Mouse (Mus musculus): Measurements from ENCODE around the gene Ift81. TPM values are rescaled to one million over a fixed set of nuclear protein-coding genes. Genes with fewer than 3 reads are reported as not detected.

Ift81 gene
- total RNA-seq, 2 experiments from 2014 or later = 39.5 to 40.1 TPM

DNA sequence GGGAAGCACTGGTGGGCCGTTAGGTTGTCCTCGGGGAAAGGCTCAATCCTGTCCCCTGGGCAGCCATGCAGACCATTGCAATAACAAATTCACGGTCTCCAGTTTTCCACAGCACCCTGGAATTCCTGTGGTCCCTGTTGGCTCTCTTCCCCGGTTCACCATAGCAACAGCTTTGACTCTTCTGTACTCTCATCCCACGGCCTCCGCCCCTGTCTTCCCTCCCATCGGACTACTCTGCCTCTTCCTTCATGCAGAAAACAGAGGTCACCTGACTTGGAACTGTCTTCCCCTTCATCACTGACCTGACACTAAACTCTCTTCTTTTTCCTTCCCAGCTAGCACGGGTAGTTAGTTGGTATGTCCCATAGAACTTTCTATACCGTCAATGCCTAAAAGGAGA lies 22.0 kb upstream of the Ift81 start:
- intact Hi-C loops (cut with DNase I) = no loop called here
- DNase-seq (ENCODE audit: low spot score in 2 of 2) = peak in 1 of 2 experiments; percentile 56

DNA sequence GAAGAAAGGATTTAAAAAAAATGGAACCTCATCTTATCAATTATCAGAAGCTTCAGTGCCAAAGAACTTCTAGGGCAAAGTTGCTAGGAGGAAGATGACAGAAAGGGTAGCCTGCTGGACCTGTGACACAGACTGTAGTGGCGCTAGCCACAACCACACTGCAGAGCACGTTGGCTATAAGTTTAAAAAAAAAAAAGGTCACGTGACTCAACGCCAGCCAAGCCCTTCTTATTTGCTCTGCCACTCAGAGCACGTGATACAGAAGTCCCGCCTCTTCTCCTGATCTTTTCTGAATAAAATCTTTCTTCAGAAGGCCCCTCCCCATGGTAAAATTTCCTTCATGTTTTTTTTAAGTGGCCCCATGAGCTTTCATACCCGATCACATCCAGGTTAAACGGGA lies 20.9 kb upstream of the Ift81 start:
- DNase-seq (ENCODE audit: low spot score in 2 of 2) = no peak
- intact Hi-C loops (cut with DNase I) = no loop called here

DNA sequence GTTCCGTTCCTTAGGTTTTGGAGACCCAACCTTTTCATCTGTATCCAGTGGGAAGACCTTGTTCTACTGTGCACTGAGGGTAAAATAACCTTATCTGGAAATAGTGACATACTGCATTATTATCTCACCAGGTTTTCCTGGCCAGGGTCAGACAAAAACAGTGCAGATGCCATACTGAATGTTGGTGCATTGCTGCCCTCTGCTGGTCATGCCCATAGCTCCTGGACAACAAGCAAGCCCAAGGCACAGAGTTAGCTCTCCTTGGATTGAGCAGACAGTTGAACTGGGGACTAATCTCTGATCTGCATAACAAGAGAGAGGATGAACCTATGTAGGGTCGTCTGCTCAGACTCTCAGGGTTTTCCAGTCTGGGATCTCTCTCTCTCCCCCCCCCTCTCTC lies 12.9 kb upstream of the Ift81 start:
- peak; percentile 86 to 93 for DNase-seq (ENCODE audit: low spot score in 2 of 2)
- intact Hi-C loops (cut with DNase I) = loop anchor here (1.0 to 5.0 kb wide), 4 partner anchors 80 to 226 kb away; no protein-coding TSS in a partner anchor

DNA sequence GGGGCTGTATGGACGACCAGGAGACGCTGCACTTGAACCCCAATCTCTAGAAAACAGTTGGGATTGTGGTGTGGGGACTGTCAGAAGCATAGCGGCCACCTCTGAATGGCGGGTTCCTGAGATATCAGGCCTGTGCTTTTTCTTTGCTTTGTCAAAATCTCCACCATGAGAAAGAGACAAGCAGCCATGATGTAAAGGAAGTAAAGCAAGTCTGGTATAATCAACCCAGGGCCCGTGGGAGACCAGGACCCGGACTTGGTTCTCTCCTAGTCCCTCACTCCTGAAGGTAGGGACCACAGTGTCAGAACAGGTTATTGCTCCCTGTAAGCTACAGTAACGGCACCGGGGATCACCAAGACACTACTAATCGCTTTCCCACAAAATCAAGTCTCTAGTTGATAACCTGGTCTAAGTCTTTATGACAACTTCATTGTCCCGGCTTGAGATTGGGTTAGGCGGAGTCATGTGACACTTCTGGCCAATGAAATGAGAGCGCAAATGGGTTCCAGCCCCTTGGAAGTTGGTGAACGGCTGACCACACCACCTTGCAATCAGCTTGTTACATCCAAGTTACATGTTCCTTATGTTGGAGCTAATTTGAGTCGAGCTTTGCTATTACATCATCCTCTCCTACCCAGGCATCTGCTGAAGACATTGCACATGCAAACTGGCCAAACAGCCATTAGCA lies 11.4 kb upstream of the Ift81 start:
- intact Hi-C loops (cut with DNase I) = loop anchor here (2.0 to 5.0 kb wide), 3 partner anchors 78 to 203 kb away; no protein-coding TSS in a partner anchor
- DNase-seq (ENCODE audit: low spot score in 2 of 2) = peak in 1 of 2 experiments; percentile 58

DNA sequence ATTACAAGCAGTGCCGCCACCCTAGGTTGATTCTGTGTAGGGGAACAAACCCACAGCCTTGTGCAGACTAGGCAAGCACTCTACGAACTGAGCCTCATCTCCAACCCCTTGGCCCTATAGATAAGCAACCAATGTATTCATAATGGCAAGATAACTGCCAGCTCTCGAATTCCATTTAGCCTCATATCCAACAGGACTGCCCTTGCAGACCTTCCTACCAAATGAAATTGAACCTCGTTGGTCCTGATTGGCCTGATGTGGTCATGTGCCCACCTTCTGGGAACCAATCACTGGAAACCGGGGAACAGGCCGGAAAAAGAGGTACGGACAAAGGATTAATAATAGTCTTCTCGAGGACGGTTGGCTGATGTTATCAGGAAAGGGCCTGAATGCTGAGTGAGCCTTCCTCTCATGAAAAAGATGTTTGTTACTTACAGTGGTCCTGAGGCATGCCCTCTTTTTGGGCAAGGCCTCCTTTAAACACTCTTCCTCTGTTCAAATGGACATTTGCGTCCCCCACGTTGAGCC lies 10.7 kb upstream of the Ift81 start:
- intact Hi-C loops (cut with DNase I) = loop anchor here (5.0 kb wide), 2 partner anchors 78 to 143 kb away; no protein-coding TSS in a partner anchor
- DNase-seq (ENCODE audit: low spot score in 2 of 2) = no peak

DNA sequence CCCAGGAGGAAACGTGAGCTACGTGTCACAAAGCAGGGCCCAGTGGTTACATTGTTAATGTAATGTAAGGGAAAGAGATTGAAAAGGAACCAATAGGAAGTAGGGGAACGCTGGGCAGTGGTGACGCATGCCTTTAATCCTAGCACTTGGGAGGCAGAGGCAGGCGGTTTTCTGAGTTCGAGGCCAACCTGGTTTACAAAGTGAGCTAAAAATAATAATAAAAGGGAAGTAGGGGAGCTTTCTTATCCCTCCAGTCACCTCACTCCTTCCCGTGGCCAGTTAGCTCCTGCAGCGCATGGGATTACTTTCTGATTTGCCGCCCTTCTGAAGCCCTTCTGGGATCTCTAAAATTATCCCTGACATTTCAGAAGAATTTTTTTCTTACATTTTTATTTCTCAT lies 9.5 kb upstream of the Ift81 start:
- intact Hi-C loops (cut with DNase I) = no loop called here
- no peak for DNase-seq (ENCODE audit: low spot score in 2 of 2)

DNA sequence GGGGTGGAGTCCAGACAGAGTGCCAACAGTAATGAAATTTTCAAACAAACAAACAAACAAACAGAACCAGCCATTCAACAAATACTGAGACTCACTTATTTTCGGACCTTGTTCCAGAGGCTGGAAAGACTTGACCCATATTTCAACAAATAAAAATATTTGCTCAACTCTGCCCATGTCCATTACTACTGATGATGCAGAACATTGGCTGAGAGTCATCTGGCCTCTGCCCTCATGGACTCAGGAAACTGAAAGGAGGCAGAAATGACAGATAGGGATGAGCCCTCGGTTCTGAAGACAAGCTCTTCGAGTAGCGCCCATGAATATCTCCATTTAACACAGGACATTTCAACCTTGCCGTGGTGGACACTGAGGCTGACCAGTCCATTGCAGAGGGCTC lies 8.2 kb upstream of the Ift81 start:
- DNase-seq (ENCODE audit: low spot score in 2 of 2) = no peak
- intact Hi-C loops (cut with DNase I) = no loop called here

DNA sequence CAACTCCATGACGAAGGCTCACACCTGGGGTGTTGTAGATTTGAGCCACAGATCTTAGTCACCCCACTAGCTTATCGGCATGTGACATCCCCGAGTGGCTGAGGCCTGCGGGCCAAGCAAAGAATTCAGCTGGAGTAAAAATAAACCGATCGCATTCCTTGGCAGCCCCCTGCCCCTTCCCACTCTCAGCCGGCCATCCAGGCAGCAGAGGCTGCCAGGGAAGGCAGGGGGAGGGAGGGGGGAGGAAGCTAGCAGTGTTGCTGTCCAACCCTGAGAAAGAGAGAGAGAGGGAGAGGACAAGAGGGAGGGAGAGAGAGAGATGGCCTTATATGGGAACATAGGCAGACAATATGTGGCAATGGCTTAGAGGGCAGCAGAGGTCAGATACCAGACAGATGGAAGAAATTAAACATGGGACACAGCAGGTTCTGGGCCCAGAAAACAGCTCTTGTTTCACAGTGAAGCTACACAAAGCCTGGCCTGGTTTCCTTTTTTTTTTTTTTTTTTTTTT lies 7.1 kb upstream of the Ift81 start:
- intact Hi-C loops (cut with DNase I) = loop anchor here (2.0 kb wide), 1 partner anchor 37 kb away; no protein-coding TSS in a partner anchor
- DNase-seq (ENCODE audit: low spot score in 2 of 2) = peak in 1 of 2 experiments; percentile 51

DNA sequence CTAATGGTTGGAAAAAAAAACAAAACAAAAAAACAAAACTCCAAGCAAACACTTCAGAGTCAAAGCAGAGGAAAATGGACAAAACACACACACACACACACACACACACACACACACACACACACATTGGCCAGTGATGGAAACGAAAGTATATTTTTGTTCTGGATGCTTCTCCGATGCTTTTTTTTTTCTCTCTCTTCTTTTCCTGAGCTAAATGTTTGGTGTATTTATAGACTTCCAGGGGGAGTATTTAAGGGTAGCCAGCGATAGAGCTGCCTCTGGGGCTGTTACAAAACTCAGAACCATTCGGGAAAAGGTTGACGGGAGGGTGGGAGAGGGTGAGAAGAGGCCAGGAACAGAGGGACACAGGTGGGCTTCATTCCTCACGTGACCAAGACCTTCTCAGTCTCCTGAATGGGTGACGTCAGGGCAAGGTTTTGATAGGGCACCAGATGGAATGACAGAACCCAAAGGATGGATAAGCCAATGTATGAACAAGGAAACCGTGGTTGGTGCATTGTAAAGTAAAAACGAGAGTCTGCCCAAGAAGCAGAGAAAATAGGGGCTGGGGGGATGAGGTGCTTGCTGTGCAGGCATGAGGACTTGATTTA lies 5.5 kb upstream of the Ift81 start:
- peak in 1 of 2 experiments; percentile 72 for DNase-seq (ENCODE audit: low spot score in 2 of 2)
- intact Hi-C loops (cut with DNase I) = loop anchor here (2.0 kb wide), 1 partner anchor 35 kb away; no protein-coding TSS in a partner anchor

DNA sequence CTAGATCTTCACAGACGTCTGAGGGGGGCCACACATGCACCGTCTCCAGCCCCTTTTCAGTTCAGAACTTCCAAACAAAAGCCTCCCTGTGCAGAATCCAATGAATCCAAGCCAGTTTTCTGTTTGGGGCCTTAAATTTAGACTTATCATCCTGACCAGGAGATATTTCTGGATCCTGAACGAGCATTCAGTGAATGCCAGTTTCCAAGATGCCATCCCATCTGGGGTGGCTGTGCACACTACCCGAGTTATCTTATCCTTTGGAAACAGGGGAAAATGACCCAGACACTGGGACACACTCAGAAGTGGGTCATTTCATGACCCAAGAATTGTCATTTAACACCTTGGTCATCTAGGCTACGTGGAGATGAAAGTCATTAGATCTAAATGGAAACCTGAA lies 3.4 kb upstream of the Ift81 start:
- intact Hi-C loops (cut with DNase I) = no loop called here
- DNase-seq (ENCODE audit: low spot score in 2 of 2) = peak in 1 of 2 experiments; percentile 78

DNA sequence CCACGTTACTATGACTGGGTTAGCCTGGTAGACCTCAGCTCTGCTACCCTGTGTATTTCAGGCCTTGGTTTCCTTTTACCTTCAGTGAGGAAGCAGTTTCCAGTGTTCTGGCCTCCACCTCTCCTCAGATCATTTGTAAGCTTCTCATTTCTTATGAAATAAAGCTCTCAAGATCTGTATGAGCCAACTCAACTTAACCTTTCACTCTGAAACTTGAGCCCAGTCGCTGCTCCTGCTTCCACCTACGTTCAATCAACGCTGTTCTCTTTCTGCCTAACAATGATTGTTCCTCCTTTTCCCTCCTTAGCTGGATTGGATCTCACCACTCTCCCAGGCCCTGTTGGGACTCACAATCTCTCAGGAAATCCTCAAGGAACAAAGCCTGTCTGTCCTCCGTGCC lies 2.7 kb downstream of the Ift81 start:
- DNase-seq (ENCODE audit: low spot score in 2 of 2) = no peak
- intact Hi-C loops (cut with DNase I) = loop anchor here (5.0 kb wide), 1 partner anchor 64 kb away; no protein-coding TSS in a partner anchor

DNA sequence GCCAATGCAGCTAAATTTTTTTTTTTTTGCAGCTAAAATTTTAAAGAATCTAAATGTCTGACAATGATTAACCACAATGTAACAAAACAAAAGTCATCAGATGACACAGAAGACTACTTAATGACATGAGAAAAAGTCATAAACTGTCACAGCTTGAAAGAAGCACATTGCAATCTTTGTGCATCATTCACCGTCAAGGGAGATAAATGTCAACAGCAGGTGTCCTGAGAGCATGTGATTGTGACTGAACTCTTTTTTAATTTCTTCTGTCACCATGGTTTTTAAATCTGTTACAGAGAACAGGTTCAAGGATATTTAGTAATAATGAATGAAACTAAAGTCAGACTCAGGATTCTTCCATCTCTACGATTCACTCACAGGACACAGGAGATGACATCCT lies 9.4 kb downstream of the Ift81 start:
- DNase-seq (ENCODE audit: low spot score in 2 of 2) = no peak
- intact Hi-C loops (cut with DNase I) = no loop called here

DNA sequence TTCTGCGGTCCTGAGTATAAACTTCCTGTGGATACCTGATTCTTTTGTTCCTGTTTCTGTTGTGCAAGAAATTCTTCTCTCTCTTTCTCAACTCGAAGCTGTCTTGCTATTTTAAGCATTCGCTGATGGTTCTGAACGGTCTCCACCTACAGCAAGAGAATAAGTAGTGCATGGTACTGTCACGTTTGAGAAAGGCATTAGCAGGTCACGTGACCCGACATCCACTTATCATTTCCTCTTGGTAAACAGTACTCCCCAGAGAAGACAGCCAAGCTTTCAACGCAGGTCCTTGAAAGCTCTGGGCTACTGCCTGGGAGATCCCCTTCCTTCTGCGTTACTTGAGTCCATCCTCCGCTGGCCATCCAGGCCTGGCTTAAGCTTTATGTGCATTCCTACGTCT lies 12.1 kb downstream of the Ift81 start:
- DNase-seq (ENCODE audit: low spot score in 2 of 2) = no peak
- intact Hi-C loops (cut with DNase I) = no loop called here

DNA sequence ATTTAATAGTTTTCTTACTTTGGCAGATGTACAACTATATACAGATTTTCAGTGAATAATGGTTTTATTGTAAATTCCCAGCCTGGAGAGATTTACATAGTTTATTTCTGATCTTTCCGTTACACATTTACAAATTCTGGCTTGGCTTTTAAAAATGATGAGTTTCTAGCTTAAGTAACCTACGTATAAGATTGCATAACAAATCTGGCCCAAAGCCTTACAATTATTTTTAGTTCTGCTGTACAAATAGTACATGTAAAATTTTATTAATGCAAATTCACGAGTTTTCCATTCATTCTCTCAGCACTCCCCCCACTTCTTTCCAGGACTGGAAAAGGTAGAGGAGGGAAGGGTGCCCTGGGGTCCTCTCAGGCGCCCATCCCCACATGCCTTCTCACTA lies 18.8 kb downstream of the Ift81 start:
- intact Hi-C loops (cut with DNase I) = no loop called here
- no peak for DNase-seq (ENCODE audit: low spot score in 2 of 2)

DNA sequence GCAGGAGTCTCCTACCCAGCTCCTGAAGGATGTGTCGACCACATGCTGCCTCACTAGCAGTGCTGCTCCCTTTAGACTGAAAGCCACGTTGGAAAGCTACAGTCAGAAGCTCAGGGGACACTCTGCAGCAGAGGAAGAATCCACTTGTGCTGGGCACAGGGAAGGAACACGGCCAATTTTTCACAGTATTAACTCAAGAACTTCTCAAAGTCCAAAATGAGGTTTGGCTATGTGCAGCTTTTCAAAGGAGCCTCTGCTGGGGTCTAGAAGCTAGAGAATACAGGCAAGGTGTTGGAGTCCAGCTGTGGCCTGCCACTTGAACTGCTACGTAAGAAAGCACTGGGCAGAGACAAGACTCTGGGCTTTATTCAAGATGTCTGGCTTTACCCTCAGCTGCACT lies 24.4 kb downstream of the Ift81 start:
- no peak for DNase-seq (ENCODE audit: low spot score in 2 of 2)
- intact Hi-C loops (cut with DNase I) = no loop called here

DNA sequence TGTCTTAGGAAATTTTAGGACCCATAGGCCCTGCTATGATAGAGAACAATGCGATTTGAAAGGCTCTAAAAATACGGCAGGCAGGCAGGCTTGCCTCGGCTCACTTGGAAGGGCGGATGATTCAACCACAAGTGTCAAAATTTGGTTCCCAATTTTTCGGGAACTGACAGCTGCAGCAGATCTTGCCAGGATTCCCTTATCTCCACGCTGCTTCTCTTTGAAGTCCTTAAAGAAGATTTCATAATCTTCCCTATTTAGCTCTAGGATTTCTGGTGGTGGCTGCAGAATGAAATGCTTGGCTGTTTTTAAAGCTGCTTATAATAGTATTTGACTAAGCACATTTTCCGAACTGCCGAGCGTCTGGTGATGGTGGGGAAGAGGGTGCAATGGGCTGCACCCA lies 28.8 kb downstream of the Ift81 start:
- intact Hi-C loops (cut with DNase I) = loop anchor here (1.0 to 2.0 kb wide), 3 partner anchors 19 to 83 kb away; partner anchors contain the start of gene Atp2a2
- peak; percentile 60 to 96 for DNase-seq (ENCODE audit: low spot score in 2 of 2)

DNA sequence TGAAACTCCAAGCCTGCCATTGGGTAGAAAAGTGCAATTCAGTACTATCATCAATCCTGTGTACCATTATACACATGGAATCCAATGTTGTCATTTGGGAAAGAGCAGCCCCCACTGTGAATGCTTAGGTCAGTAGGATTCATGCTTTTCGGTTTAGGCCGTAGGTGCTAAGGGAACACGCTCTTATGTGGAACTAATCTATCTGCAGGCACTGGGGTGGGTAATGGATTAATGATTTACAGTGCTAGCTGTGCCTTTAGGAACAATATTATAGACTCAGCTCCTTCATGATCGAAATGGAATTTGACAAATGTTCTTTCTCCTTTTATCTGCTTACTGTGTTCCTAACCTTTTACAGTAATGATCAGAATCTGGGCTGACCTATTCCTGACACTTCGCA lies 30.2 kb downstream of the Ift81 start:
- no peak for DNase-seq (ENCODE audit: low spot score in 2 of 2)
- intact Hi-C loops (cut with DNase I) = loop anchor here (2.0 kb wide), 1 partner anchor 37 kb away; no protein-coding TSS in a partner anchor

DNA sequence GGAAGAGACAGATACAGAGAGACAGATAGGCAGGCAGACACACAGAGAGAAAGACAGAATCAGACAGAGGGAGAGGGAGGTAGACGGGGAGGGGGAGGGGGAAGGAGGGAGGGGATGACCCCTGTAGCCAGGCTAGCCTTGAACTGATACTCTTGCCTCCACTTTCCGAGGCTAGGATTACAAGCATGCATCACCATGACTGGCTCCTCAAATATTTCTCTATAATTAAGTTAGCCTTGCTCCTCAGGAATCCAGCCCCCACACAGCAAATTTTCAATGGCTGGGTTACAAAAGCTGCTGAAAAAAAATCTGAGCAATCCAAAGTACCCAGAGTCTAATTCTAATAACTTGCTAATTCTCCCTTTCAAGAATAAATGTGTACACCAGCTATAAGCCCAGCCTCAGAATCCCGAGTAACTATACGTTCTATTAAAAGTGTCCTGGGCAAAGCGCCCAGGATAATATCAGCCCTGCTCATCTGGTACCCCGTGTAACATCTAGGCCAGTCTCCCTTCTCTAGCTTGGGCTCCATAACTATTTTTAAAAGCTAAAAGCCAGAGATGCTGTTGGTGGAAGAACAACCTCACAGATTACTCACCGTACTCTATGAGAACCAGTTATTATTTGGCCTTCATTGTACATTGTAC lies 37.5 kb downstream of the Ift81 start:
- DNase-seq (ENCODE audit: low spot score in 2 of 2) = no peak
- intact Hi-C loops (cut with DNase I) = no loop called here

DNA sequence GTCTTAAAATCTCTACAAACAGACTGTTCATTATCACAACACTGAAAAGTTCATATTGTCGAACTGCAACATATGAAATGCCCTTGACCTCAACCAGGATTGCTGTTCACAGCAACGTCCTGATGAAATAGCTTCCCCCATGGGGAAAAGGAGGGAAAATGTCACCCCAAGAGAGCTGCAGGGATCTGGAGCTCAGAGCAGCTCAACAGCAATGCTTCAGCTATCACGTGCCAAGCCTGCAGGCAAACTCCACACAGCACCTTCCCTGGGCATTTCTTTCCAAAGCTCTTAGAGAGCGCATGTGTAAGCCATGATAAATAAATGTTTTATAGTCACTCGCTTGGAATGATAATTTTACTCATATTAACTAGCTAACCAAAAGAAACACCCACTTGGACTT lies 42.3 kb downstream of the Ift81 start:
- no peak for DNase-seq (ENCODE audit: low spot score in 2 of 2)
- intact Hi-C loops (cut with DNase I) = no loop called here

DNA sequence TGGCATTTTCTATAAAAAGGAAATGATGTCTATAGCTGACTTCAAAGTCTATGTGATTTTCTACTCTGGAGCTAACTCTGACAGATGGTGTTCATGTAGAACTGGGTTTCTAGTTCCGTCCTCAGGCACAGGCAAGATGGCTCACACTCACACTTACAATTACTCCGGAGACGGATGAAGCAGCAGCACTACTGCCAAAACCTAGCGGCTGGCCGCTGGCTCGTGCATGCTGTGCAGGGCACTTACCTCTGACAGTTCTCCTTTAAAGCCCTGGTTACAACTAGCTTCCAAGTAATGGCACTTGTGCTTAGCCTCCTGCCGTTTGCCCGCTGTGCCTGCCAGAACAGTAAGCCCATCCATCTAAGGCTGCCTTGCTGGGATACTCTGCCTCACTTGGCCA lies 47.7 kb downstream of the Ift81 start:
- DNase-seq (ENCODE audit: low spot score in 2 of 2) = peak; percentile 68 to 92
- intact Hi-C loops (cut with DNase I) = loop anchor here (1.0 to 5.0 kb wide), 2 partner anchors 19 to 64 kb away; partner anchors contain the start of gene Atp2a2

All from left cerebral cortex, postnatal 25 days (tissue).